Mouse (Mus musculus) G1E (cell line): ENCODE measurements at regions not wholly inside any gene's neighbourhood (a gene's known extent, or its start where the extent isn't known, plus 50 kb on each side); places are given as distances from the start of the nearest gene placed in this dataset.

Source experiments
- CTCF ChIP-seq: IDR thresholded peaks from 2 replicates; pipeline ENCODE4 v1.5.1; 2012; ENCODE audit warnings: low read depth, low read length, inconsistent platforms, mixed read lengths
- GATA1 ChIP-seq: IDR thresholded peaks from 2 replicates; pipeline ENCODE4 v1.6.1; 2012; ENCODE audit warnings: borderline replicate concordance, low read length, inconsistent platforms, mixed read lengths
- POLR2AphosphoS5 ChIP-seq: IDR thresholded peaks from 2 replicates; pipeline ENCODE4 v1.6.1; 2012; ENCODE audit warnings: low read depth, low read length, inconsistent platforms; ENCODE audit not compliant: insufficient replicate concordance

GRCm38 (mm10) chr10:120628066-120628465, 151.8 kb upstream of the Hmga2 start:
- TF ChIP-seq CTCF (no peak), GATA1 (no peak), POLR2AphosphoS5 (no peak)
